Mouse (Mus musculus) layer of hippocampus, postnatal 25 days (tissue): Measurements from ENCODE around the gene Sdccag8. TPM values are rescaled to one million over a fixed set of nuclear protein-coding genes. Genes with fewer than 3 reads are reported as not detected.

Experiments
- DNase-seq, 2 experiments: peaks; one replicate each; pipeline ENCODE4 v3.0.0; 2022; ENCODE audit warnings: mixed read lengths in 2 of 2, low spot score in 1 of 2; ENCODE audit errors: extremely low spot score in 1 of 2
- total RNA-seq, 2 experiments: library from RNA; stranded (reverse); gene quantifications; 2 replicates each; pipeline ENCODE4 v1.2.3; 2021

Gene Sdccag8
- 10 to 100 TPM; 11.8 to 17.0 TPM for total RNA-seq

- peak; percentile 76 to 81 for DNase-seq
These were observed at the start of gene Sdccag8 for GRCm38 (mm10) chr1:176814591-176815062. Gene Sdccag8, plus strand, starts transcription at chr1:176814660.

DNA sequence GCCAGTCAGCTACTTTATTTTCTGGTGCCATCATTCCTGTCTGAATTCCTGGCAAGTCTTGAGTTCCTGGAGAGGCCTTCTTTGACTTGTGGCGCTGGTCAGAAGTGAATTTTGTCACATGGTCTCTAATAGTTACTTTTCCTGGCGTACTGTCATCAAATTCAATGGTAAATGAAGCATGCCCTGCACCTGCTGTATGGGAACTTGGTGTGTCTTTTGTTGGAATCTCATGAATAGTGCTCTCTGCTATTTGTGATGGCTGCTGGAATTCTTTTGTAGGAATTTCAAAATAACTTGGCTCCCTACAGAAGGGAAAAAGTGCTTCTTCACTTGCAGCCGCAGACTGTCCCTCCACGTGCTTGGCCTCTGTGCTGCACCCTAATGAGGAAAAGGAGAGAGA lies 39.9 kb upstream of the Sdccag8 start:
- DNase-seq = no peak

- no peak for DNase-seq
These were observed 25.1 kb upstream of the Sdccag8 start for GRCm38 (mm10) chr1:176789326-176789725.

DNA sequence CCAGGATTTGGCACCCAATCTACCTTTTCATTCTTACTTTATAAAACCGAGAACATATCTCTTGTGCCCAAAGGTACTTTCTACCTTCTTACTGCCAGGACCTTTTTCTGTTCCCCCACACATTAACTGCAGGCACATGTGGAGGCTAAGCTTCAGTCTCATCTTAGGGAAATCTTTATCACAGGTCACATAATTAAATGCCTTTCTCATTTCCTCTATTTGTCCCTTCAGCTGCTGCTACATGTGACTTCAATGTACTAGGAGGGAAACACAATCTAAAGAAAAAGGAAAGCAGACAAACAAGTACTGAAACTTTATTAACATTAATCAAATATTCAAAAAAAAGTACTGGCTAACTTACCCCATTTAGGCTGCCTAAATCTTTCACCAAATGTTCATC lies 22.3 kb upstream of the Sdccag8 start:
- no peak for DNase-seq

DNA sequence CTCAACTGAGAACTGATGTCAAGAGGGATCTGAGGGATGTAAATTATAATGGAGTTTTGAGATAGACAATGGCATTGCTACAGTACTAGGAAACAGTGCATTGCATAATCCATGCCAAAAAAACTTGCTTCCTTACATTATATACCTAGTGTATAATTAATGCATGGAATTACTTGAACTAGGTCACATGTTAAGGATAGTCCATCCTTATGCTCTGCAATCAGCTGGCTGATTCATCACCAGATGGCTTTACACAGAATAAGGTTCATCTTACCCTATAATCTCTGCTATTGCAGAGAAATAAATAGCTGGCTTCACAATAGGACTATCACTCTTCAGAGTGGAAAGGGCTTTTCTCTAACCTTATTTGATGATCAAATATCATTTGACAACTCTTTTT lies 15.8 kb upstream of the Sdccag8 start:
- DNase-seq = no peak

DNA sequence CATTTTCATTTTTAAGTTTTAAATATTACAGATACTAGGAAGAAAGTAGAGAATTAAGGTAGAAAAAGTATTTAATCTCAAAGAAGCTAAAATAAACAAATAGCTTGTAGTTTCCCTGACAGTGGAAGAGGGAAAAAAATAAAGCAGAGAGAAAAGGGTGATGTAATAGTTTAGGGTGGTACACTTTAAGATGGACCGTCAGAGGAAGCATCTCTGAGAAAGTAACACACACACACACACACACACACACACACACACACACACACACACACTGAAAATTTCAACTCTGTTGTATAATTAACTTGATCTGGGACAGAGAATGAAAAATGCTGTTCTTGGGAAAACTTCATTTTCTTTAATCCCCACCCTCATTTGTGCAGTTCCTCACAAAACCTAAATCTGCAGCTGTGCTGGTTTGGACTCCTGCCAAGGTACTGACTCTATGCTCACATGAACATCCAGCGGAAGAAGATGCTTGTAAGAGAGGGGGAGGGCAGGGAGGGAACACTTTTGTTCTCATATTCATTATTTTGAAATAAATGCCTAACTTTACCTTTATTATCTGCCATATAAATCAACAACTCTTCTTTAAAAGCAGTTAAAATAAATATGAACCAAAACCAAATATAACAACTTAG lies 13.6 kb upstream of the Sdccag8 start:
- DNase-seq = no peak

DNA sequence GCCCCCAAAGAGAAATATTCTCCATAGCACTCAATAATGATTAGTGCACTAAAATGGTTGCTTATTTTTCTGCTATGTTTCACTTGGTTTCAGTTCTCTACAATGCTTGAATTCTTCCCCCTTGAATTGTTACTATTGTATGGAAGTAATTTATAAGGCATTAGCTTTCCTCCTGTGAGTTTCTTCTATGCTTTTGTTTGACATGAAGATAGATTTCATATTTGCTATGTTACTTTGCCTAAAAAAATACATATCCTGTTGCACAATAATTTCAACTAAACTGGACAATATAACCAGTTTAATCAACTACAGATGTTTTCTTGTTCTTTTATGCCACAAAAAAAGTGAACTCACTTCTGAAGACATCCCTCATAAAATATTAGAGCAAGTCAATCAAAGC lies 4.3 kb upstream of the Sdccag8 start:
- DNase-seq = no peak

- no peak for DNase-seq
These were observed 2.6 kb upstream of the Sdccag8 start for GRCm38 (mm10) chr1:176811892-176812291.

DNA sequence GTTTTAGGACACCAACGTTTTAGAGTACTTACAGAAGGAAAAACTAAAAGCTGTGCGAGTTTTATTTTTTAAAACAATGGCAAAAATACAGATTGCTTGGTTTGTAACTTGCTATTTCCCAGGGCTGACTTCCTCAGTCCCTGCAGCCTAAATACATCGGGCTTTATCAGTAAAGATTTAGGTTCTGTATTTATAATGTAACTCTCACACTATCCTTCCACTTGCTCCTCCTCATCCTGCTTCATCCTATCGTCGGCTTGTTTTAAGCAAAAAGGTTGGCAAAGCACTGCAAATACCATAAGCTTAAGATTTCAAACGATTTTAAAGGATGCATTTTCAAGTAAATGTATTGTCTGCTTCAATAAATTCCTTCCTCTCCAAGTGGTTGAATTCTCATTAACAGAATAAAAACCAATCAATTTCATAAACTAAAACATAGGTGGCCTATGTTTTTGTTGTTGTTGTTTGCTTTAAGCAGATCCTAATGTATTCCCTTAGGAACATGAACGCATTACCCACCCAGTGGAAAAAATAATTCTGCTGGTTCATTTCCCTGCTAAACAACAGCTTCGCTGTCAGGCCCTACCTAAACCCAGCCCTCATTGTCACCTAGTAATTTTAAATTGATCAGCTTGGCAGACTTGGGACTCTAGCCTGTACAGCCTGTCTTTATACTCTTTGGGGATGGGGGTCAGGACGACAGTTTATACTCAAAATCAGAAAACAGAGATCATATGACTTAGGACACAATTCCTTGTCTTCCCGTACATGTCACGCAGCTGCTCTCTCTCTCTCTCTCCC lies 1.8 kb upstream of the Sdccag8 start:
- no peak for DNase-seq

GRCm38 (mm10) chr1:176813292-176814035 lies 996 bp upstream of the Sdccag8 start:
- peak; percentile 52 to 72 for DNase-seq

- DNase-seq = peak; percentile 98 to 99
These were observed 432 bp upstream of the Sdccag8 start, which contains the start of gene Cep170 for GRCm38 (mm10) chr1:176814036-176814420. Gene Cep170, minus strand, starts transcription at chr1:176814067.

- DNase-seq = no peak
These were observed 2.3 kb downstream of the Sdccag8 start for GRCm38 (mm10) chr1:176816728-176817127.

GRCm38 (mm10) chr1:176818147-176818546 lies 3.7 kb downstream of the Sdccag8 start:
- DNase-seq = no peak

- DNase-seq = no peak
These were observed 4.3 kb downstream of the Sdccag8 start for GRCm38 (mm10) chr1:176818763-176819162.

- DNase-seq = no peak
These were observed 7.5 kb downstream of the Sdccag8 start for GRCm38 (mm10) chr1:176821929-176822328.

- no peak for DNase-seq
These were observed 8.5 kb downstream of the Sdccag8 start for GRCm38 (mm10) chr1:176822949-176823348.

DNA sequence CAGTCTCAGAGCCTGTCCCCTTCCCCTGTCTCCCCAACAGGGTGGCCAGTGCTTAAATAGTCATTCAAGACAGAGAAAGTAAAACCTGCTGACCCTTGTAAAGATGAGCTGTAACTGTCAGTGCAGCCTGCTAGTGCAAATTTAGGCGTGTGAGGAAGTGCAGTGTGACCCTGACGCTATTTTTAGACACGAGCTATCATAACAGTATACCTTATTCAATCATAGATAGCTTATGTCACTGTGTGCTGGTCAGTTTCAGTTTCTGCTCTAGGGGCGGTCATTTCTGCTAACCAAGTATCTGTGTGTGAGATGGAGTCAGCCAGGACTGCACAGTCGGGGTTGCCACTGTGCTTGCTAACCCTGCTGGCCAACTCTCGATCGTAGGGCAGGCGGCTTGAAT lies 9.4 kb downstream of the Sdccag8 start:
- DNase-seq = no peak

DNA sequence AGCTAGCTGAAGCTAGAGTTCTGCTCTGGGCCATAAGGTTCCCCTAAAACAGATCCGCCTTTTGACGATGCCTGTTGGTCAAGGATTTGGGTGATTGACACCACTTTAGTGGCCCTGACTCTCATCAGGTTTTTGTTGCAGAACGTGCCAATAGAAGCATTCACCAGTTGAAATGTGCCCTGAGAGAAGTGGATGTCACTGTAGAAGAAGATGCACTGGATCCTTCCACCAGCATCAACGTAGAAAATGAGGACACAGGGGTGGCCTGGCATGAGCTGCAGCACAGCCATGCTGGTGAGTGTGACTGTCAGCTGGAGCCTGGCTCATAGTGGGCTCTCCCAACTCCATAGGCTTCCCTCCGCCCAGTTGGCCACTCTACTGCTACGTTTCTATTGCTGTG lies 10.2 kb downstream of the Sdccag8 start:
- DNase-seq = no peak

GRCm38 (mm10) chr1:176825084-176825483 lies 10.6 kb downstream of the Sdccag8 start:
- no peak for DNase-seq

DNA sequence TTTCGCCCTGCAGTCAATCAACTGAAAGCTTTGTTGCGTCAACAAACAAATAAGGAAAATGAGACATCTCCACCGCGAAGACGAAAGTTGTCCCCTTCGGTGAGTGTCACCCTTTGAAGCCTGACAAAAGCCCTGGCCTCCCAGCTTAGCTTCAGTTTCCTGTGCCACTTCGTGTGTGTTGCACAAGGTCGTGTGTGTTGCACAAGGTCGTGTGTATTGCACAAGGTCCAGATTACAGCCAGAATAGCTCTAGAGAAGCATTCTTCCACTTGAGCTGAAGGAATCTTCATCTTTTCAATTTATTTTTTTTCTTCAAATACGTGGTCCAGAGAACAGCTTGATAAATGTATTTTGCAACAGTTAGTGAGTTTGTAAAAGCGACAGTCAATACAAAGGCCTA lies 11.7 kb downstream of the Sdccag8 start:
- no peak for DNase-seq

- DNase-seq = no peak
These were observed 12.5 kb downstream of the Sdccag8 start for GRCm38 (mm10) chr1:176826931-176827330.
